Mouse (Mus musculus) frontal cortex, postnatal 36 days (tissue): Measurements from ENCODE around the gene Lamtor1.

ENCODE experiments used
- DNase-seq, 2 experiments: peaks; one replicate each; pipeline ENCODE4 v3.0.0; 2022; ENCODE audit warnings: low spot score in 2 of 2

Gene Lamtor1

DNA sequence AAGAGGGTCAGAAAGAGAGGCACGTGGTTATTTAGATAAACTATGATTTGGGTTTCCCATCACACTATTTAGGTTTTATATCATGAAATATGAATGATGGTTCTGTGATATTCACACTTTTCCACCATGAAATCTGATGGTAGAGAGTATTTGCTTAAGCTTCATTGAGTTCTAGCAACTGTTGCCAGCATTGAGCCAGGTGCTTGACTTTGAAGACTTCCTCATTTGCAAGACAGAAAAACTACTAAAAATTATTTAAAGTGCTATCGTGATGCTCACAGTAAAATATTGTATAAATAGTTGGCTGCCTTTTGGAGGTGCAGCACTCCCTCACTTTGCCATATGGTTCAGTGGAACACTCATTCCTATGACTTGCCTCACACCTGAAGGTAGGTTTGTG lies 49.6 kb downstream of the Lamtor1 start:
- DNase-seq: no peak

DNA sequence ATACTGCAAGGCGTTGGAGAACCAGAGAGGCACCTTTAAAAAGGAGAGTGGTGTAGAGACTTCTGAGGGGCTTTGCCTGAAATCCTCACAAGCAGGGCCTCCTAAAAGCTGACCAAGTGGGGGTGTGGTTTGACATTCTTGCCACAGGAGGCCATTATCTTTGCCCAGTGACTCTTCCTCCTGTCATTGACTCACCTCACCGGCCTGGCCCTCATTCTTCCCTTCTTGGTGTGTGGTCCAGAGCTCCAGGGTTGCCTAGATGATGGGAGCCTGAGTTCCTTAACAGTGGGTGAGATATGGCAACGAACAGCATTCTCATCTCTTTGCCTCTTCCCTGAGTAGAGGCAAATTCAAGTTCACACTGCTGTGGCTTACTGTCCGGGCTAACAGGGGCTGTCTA lies 50.2 kb downstream of the Lamtor1 start:
- DNase-seq: no peak

DNA sequence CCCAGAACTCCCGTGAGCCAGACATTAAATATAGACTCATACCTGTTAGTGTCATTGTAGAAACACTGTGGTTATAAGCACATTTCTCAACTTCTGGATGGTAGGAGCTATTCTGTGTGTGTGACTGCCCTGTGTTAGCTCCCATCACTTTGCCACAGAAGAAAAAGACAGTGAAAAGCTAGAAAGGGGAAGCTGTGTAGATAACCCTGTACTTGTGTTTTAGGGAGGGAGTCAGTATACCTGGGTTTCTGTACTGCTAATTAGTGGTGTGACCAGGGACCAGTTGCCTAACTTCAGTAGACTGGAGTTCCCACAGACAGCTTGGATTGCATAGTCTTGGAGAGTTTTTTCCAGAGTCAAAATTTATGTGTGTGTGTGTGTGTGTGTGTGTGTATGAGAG lies 50.8 kb downstream of the Lamtor1 start:
- no peak for DNase-seq

DNA sequence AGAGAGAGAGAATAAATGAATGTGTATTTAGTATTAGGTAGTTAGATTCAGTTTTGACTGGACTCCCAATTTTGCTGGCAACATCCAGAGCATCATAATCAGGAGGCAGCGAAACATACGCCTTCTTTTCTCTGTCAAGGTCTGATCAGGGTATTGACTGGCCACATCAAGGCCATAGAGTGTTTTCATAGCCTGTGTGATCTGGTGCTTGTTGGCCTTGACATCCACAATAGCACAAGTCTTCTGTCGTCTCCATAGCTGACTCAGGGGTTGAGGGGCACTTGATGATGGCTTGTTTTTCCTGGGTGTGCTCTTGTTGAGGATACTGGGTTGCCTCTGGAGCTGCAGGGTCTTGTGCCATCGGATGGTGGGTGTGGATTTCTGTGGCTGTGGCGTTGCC lies 51.2 kb downstream of the Lamtor1 start:
- no peak for DNase-seq

DNA sequence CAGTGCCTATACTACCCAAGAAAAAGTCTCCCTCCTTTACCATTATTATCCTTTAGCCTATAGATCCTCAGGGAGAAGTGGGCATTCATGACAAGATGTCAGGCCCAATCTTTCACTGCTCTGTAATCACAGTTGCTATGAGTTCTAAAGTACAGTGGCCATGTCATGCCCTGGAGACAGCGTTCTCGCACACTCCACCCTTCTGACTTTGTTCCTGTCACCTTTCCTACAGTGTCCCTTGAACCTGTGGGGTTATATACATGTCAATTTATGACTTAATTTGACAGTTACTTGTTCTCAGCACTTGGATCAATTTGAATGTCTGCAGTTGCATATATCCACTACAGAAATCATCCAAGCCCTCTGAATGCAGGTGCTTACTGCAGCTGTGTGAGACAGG lies 57.1 kb downstream of the Lamtor1 start:
- DNase-seq: no peak

DNA sequence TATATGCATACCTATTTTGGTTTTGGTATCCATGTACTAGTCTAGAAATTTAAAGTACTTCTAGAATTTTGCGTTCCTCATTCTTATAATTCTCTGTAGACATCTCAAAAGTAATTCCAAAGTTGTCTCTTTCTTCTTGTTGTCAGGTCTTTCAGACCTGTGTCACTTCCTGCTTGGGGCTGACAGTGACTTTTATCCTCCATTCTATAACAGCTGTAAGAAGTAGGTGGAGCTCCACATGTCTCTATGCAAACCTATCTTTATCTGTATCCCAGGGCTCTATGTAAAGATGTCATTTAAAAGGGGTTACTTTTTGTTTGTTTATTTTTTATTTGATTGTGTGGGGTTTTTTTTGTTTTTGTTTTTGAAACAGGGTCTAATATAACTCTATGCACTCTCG lies 57.9 kb downstream of the Lamtor1 start:
- no peak for DNase-seq

DNA sequence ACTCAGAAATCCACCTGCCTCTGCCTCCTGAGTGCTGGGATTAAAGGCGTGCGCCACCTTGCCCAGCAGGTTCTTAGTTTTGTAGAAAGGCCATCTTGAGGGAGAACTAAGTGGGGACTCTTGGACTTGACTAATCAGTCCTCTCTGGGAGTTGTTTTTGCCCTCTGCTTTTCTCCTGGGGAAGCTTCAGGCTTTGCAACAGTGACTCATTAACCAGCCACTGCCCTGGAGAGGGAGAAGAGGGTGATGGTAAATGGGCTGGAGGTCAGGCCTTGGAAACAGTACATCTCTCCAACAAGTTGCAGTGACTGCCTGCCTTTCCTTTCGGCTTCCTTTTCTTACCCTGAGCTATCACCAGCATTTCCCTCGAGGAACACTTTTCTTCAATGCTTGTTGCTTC lies 58.8 kb downstream of the Lamtor1 start:
- no peak for DNase-seq

DNA sequence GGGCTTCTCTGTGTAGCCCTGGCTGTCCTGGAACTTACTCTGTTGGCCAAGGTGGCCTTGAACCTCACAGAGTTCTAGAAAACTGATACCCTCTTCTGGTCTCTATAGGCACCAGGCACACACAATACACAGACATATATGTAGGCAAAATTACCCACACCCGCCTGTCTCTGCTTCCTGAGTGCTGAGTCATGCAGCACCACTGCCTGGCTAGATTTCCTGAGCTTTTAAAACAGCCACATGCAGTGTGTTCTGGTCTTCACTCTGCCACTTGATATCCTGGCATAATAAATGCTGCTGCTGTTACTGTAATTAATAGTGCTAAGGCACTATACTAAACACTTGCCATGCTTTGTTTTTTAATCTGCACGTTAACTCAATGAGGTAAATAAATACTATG lies 59.9 kb downstream of the Lamtor1 start:
- no peak for DNase-seq

DNA sequence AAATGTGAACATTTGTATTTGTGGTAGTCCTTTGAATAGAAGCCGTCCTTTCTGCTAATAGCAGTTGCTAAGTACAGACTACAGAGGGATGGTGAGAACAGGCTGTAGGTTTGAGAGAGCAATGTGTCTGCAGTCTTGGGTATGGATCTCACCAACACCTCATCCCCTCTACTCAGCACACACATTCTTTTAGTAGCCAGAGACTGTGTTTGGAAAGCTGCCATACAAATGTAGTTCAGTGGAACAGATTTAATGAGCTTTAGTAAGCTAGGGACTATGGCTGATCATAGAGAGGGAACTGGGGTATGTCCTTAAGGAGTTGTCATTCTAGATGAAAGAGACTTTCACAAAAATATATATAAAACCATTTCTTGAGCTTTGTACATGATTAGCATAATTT lies 61.6 kb downstream of the Lamtor1 start:
- peak in 1 of 2 experiments; percentile 20 for DNase-seq

DNA sequence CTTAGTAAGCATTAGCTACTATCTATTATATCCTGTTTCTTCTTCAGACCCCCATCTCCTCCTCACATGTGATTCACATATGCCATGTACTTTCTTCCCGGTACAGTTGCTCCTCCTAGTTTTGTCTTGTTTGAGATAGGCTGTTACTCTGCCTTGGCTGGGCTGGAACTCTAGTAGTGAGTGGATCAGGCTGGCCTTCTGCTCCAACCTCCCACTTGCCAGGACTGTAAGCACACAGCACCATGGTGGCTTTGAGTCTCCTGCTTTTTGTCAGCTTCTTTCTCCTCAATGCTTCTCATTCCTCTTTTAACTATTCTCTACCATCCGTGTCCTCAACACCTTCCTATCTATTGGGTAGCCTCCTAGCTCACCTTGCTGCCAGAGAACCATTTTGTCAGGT lies 63.0 kb downstream of the Lamtor1 start:
- no peak for DNase-seq

DNA sequence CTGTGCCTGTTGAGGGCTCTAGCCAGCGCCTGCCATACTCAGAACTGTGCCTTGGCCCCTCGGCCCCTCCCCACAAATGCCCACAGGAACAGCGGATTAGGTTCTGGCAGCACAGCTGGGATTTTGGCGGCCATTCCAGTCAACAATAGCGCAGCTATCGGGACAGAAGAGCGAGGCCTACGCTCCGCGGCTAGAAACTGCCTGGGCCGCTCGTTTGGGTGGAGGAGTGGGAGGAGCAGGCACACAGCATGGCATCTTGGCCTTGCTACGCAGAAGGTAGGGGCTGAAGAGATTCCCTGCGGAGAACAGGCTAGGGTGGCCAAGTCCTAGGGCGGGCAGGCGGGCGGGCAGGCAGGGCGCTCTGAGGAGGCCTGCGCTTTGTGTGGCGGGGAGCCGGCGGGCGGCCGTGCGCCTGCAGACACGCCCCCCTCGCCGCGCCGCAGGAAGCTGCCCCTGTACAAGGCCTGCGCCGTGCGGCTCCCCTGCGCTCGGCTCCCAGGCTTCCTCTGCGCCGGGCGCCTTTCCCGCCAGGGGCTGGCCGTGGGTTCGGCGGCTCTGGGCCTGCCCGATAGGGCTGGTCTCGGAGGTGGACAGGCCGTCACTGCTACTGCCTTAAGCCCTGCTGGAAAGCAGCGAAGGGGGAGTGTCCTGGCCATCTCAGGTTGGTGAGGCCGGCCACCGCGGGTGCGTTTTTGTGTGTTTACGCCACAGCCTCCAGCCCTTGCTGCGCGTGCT lies 64.2 kb downstream of the Lamtor1 start:
- DNase-seq: peak; percentile 85

DNA sequence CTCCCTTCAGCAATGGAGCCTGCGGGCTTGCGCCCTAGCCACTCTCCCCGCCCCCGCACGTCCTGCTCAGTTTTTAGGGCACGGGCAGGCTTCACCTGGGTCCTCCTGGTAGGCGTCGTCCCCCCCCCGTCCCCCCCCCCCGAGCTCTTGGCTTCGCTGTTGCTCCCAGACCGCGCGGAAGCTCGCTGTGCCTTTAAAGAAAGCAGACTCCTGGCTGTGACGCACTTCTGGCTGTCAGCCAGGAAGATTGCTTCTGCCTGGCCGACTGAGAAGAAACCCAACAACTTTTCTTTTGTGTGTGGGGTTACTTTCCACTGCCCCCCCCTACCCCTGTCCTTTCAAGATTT lies 64.7 kb downstream of the Lamtor1 start:
- peak; percentile 77 to 87 for DNase-seq

DNA sequence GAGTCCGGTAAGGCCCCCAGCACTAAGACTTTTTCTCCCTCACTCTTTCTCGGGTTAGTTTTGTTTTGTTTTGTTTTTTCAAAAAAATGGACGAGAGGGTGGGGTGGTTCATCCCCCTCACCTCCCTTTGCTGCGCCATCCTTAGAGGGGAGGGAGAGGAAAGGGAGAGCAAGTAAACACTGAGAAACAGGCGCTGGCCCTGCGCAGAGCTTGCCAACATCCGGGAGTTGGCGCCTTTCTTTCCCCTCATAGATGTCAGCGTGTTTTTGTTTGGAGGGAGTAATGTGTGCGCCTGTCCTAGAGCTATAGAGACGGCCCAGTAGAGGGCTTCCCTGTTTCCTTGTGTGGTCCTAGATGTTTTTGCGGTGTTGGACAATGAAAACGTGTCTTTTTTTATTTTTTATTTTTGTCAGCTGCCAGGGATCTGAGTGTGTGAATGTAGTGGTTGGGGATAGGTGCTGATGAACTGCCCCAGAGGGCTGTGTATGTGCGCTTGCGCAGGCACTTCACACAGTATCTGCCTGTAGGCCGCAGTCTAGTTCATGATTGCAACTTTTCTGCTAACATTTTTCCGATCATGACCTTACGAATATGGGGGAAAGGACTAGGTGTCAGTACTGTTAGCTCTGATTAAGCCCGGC lies 65.2 kb downstream of the Lamtor1 start:
- peak; percentile 79 to 83 for DNase-seq

DNA sequence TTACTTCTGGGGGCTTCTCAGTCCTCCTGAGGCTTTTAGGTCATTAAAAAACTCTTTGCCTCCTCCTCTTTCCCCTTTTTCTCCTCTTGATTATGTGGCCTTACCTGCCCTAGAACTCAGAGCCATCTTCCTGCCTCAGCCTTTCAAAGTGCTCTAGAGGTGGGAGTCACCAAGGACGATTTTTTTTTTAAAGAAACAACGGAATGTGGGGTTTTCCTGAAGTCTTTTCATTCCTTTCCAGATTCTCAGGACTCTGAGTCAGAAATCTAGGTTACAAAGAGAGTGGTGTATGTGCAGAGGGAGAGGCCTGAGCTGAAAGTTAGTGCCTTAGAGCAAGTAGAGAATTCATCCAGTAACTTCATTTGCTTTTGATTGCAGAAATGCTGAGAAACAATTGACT lies 66.0 kb downstream of the Lamtor1 start:
- DNase-seq: no peak

DNA sequence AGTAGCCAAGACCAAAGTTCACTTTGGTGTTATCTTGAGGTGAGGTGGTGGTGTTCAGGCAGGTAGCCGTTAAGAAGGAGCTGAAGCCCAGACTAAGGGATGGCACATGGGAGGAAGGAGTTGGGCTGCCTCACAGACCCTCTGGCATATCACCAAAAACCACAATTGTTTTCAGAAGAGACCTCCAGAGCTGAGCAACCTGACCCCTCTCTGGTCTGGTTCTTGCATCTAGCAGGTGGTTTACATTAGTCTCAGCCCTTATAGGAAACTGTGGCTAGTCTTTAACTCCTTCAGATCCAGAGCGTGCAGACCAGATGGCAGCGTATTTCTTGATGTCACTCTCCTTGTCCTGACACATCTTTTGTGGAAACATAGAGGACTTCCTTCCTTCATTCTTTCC lies 68.0 kb downstream of the Lamtor1 start:
- no peak for DNase-seq

DNA sequence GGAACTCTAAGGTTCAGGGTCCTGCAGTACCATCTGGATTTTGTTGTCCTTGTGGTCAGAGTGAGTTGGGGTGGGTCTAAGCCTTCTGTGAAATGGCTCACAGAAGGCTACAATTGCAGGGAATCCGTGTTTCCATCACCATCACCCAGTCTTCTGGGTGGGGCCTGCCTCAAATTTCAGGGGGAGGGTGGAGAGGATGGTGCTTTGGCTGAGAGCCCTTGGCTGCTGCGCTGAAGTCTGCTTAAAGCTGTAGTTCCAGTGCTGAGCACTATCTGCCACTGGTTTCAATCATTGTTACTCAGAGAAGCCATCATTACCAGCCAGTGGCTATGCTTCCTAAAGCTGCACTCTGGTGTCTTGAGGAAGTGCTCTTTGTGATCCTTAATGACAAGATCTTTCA lies 68.8 kb downstream of the Lamtor1 start:
- DNase-seq: no peak
